Comparison of ENCODE assay signal across 16 mouse cellular contexts in genomic region chr15:25797888-25798287, GRCm38 (mm10).
"Had no signal": no experiment of that assay in that cellular context is flagged by ENCODE, and none has a peak within 500 bp of the region (broad histone marks: within the 10 kb centered on the region; RNA-seq: fewer than 3 reads in every experiment).

No protein-coding gene starts in this region.

- H3K27ac ChIP-seq: neural tube, embryonic 13.5 days; neural tube, embryonic 15.5 days; stomach, embryonic 15.5 days; stomach, postnatal 0 days had no signal

- DNase-seq: retina, postnatal 1 day; right cerebral cortex, adult 18-20 months; right cerebral cortex, postnatal 14 days; right cerebral cortex, postnatal 25 days; right cerebral cortex, postnatal 4 days; spleen, adult 18-20 months; thymus, adult 18-20 months; thymus, adult 2 months; thymus, postnatal 14 days; thymus, postnatal 25 days; thymus, postnatal 36 days; thymus, postnatal 4 days had no signal

- H3K4me3 ChIP-seq: neural tube, embryonic 13.5 days; neural tube, embryonic 15.5 days; stomach, embryonic 15.5 days had no signal

- H3K27me3 ChIP-seq: neural tube, embryonic 13.5 days; neural tube, embryonic 15.5 days; stomach, embryonic 15.5 days had no signal

- H3K4me2 ChIP-seq: neural tube, embryonic 13.5 days; neural tube, embryonic 15.5 days; stomach, embryonic 15.5 days had no signal
